Mouse (Mus musculus) intestine, postnatal 0 days (tissue): ENCODE measurements around the gene Prss36. TPM values are rescaled to one million over a fixed set of nuclear protein-coding genes. Genes with fewer than 3 reads are reported as not detected.

ENCODE experiments used
- ATAC-seq: fragments of 200-750 bp; cut with Nextera tagmentation; 2 replicates; pipeline ENCODE4 v1.8.0; 2017; ENCODE audit warnings: mild to moderate bottlenecking, moderate TSS enrichment, moderate library complexity
- H3K27ac ChIP-seq: fragments of 300-500 bp; sonication (generic); 2 replicates; pipeline ENCODE4 v1.5.1; 2014; ENCODE audit warnings: mild to moderate bottlenecking, low read depth, low read length, moderate library complexity
- H3K27me3 ChIP-seq: fragments of 300-500 bp; sonication (generic); replicated peaks from 2 replicates; pipeline ENCODE4 v1.6.1; 2014; ENCODE audit warnings: low read length, mixed read lengths; ENCODE audit not compliant: control insufficient read depth, insufficient read depth
- H3K36me3 ChIP-seq: fragments of 300-500 bp; sonication (generic); 2 replicates; pipeline ENCODE4 v1.6.1; 2014; ENCODE audit warnings: mild to moderate bottlenecking, moderate library complexity; ENCODE audit not compliant: control insufficient read depth, insufficient read depth
- H3K4me1 ChIP-seq: fragments of 300-500 bp; sonication (generic); replicated peaks from 2 replicates; pipeline ENCODE4 v1.6.1; 2014; ENCODE audit warnings: antibody characterized with exemption, low read length, mixed read lengths; ENCODE audit not compliant: control insufficient read depth, insufficient read depth
- H3K4me2 ChIP-seq: fragments of 300-500 bp; sonication (generic); replicated peaks from 2 replicates; pipeline ENCODE4 v1.6.1; 2014; ENCODE audit warnings: low read depth, mild to moderate bottlenecking, moderate library complexity
- H3K4me3 ChIP-seq: fragments of 300-500 bp; sonication (generic); 2 replicates; pipeline ENCODE4 v1.5.1; 2014; ENCODE audit warnings: low read depth, low read length
- H3K9ac ChIP-seq: fragments of 300-500 bp; sonication (generic); 2 replicates; pipeline ENCODE4 v1.6.1; 2014; ENCODE audit warnings: mild to moderate bottlenecking, low read depth, low read length
- H3K9me3 ChIP-seq: fragments of 300-500 bp; sonication (generic); 2 replicates; pipeline ENCODE4 v1.6.1; 2016; ENCODE audit warnings: mixed run types; ENCODE audit not compliant: control insufficient read depth
- CTCF ChIP-seq: sonication (generic); IDR thresholded peaks from 2 replicates; pipeline ENCODE4 v1.5.1; 2016; ENCODE audit warnings: low read depth, mild to moderate bottlenecking, control low read depth, antibody characterized with exemption, moderate library complexity
- WGBS: fragments of 180-500 bp; shearing (Covaris S2); extraction: QIAGEN DNeasy Blood & Tissue Kit; methylation state at CpG from one replicate; pipeline ENCODE4 v1.1.7; 2014; 5-methylcytosine and 5-hydroxymethylcytosine counted together
- polyA plus RNA-seq: library from polyadenylated mRNA; unstranded; fragments of >200 nt; fragmentation: Nextera tagmentation; extraction: Ambion mirVana; gene quantifications from 2 replicates; pipeline ENCODE4 v1.2.1, GENCODE M21; 2015

The Prss36 gene
- polyA plus RNA-seq, 1 experiment from 2014 or later, result 6.3 TPM

GRCm38 (mm10) chr7:127980606-127981005 is 34.1 kb upstream of the Prss36 start:
- Histone ChIP-seq H3K4me1 (no peaks in the 10 kb centered on the region), H3K36me3 (peaks cover 93% of the 10 kb centered on the region), H3K9me3 (no peaks in the 10 kb centered on the region), H3K27ac (no peak overlapping the region), H3K27me3 (no peaks in the 10 kb centered on the region), H3K9ac (no peak overlapping the region), H3K4me3 (no peak overlapping the region), H3K4me2 (no peak overlapping the region)
- no peak for ATAC-seq
- WGBS, result 82% methylated on average over 3 of the region's 3 CpGs
- no peak for TF ChIP-seq CTCF

DNA sequence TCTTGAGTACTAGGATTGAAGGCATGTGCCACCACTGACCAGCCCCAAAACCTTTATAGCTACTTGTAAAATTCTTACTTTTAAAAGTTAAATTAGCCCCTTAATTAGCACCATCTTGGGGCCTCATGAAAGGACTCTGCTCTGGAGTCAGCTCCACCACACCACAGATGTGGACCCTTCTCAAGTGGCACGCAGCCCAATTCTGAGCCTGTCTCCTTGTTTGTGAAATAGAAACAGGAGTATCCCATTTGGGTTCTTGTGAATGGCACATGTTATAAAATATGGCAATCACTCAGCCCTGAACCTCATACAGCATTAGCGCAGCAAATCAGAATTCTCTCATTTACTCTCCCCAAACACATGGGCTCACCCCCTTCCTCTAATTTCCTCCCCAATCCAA is 32.3 kb upstream of the Prss36 start:
- no peak for ATAC-seq
- no peaks in the 10 kb centered on the region for H3K9me3 ChIP-seq
- no peak overlapping the region for H3K27ac ChIP-seq
- H3K4me1 ChIP-seq, result 0 out of 2 replicates have a peak, but pooled peaks cover 4% of the 10 kb centered on the region
- H3K36me3 ChIP-seq, result peaks cover 95% of the 10 kb centered on the region
- no peaks in the 10 kb centered on the region for H3K27me3 ChIP-seq
- H3K4me2 ChIP-seq, result no peak overlapping the region
- no peak overlapping the region for H3K4me3 ChIP-seq
- WGBS, result 91% methylated on average over 2 of the region's 2 CpGs
- no peak for TF ChIP-seq CTCF
- no peak overlapping the region for H3K9ac ChIP-seq

- Histone ChIP-seq H3K36me3 (peaks cover 85% of the 10 kb centered on the region), H3K27ac (no peak overlapping the region)
- ATAC-seq, result no peak
These were observed 27.9 kb upstream of the Prss36 start for GRCm38 (mm10) chr7:127974413-127974930.

DNA sequence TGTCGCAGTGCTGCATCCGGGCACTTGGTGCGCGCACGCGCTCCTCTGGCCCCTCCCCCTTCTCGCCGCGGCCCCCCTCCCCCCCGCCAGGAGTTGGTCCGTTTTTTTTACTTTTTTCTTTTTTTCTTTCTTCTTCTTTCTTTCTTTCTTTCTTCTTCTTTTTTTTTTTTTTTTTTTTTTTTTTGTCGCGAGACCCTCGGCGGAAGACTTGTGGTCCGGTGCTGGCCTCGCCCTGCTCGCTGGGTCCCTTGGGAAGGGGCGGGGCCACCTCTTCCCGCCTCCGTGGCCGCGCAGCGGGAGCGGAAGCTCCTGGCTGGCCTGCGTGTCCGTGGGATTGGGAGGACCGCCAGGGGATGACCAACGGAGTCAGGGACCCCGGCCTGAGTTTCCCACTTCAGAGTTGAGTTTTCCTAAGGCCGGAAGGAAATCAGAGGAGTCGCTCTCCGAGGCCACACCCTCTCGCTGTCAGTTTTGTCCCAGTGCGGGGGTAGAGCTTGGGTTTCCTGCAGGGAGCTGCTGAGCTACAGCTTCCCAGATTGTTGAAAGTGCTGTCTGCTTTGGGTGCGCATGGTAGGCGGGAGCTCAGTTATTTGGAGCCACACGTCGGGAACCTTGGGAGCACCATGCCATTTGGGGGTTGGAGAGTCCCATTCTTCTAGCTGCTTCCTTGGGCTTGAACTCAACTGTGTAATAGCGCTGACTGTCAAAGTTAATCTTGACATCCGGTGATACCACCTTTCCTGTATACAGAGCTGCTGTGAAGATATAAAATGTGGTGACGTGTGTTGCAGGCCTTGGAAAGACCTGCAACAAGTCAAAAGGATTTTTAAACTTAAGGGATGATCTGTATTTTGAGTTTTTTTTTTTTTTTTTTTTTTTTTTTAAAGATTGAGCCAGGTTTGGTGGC is 21.6 kb upstream of the Prss36 start:
- peak overlapping the region; percentile 70 for H3K4me2 ChIP-seq
- H3K9ac ChIP-seq, result peak overlapping the region; percentile 94
- no peaks in the 10 kb centered on the region for H3K27me3 ChIP-seq
- H3K36me3 ChIP-seq, result peaks cover 25% of the 10 kb centered on the region
- WGBS, result under 1% methylated on average over 41 of the region's 42 CpGs
- peak; percentile 17; the same call in 1 of the 2 replicates for TF ChIP-seq CTCF
- H3K9me3 ChIP-seq, result no peaks in the 10 kb centered on the region
- peak; percentile 63 for ATAC-seq
- peak overlapping the region; percentile 99 for H3K4me3 ChIP-seq
- H3K27ac ChIP-seq, result peak overlapping the region; percentile 95
- peaks cover 4% of the 10 kb centered on the region; the same call in 1 of the 2 replicates for H3K4me1 ChIP-seq

More at GRCm38 (mm10) chr7:127974413-127974930, 27.9 kb upstream of the Prss36 start:
- no peak for TF ChIP-seq CTCF
- H3K4me2 ChIP-seq, result no peak overlapping the region
- H3K9ac ChIP-seq, result no peak overlapping the region
- H3K9me3 ChIP-seq, result no peaks in the 10 kb centered on the region
- WGBS, result 84% methylated on average over 2 of the region's 2 CpGs
- H3K4me3 ChIP-seq, result no peak overlapping the region
- no peaks in the 10 kb centered on the region for H3K27me3 ChIP-seq
- 0 out of 2 replicates have a peak, but pooled peaks cover 4% of the 10 kb centered on the region for H3K4me1 ChIP-seq

DNA sequence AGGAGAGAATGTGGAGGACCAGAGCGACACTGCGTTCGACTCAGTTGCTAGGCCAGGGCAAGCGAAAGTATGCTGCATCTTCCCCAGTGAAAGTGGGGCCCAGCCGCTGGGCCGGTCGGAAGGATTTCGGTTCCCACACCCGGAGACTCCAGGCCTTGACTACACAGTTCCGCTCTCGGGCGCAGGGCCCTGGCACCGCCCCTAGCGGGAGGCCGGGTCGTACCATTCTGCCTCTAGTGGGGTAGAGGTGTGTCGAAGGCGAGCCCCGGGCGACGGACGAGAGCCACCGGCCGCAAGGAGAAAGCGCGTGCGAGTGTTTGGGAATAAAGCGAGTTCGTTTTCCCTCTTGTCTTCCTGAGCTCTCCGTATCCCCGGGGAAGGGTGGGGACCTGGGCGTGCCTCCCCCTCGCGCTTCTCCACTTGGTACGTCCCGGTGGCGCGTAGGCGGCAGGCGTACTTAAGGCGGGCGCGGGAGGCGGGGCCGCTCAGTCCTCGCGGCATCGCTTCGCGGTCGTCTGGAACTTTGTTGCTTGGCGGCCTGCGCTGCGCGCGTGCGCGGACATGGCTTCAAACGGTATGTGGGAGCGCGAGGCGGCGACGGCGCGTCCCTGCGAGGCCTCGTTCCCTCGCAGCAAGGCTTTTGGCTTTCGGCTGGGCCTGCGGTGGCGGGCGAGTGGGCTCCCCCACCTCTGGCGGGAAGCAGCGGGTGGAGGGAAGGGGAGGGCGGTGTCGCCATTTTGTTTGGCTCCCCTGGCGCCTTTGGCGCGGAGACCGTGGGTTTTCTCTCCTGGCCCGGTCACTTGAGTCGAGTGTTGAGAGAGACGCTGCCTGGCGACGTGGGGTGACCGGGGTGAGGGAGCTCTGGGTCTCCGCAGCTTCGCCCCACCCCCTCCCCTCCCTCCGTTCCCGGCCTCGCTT is 20.7 kb upstream of the Prss36 start, which contains the start of gene Fus:
Gene Fus, plus strand, starts transcription at position 454 of the 918 bp plus-strand sequence.
- TF ChIP-seq CTCF, result peak; percentile 50
- H3K4me3 ChIP-seq, result peak within 1 kb of the TSS; percentile 99
- H3K4me2 ChIP-seq, result peak within 1 kb of the TSS; percentile 70
- peak within 1 kb of the TSS; percentile 95 for H3K27ac ChIP-seq
- no peaks in the 10 kb centered on the region for H3K9me3 ChIP-seq
- H3K27me3 ChIP-seq, result no peaks in the 10 kb centered on the region
- under 1% methylated on average over 90 of the region's 92 CpGs for WGBS
- peak; percentile 94 for ATAC-seq
- peaks cover 4% of the 10 kb centered on the region; the same call in 1 of the 2 replicates for H3K4me1 ChIP-seq
- H3K9ac ChIP-seq, result peak within 1 kb of the TSS; percentile 94
- peaks cover 21% of the 10 kb centered on the region for H3K36me3 ChIP-seq
